Mouse (Mus musculus) forebrain, postnatal 0 days (tissue): Measurements from ENCODE around the gene Maml3. TPM values are rescaled to one million over a fixed set of nuclear protein-coding genes. Genes with fewer than 3 reads are reported as not detected.
A peak's percentile ranks its signal among the peaks of the same experiment; 100 is the strongest.

Experiments used
- ATAC-seq: fragments of 200-750 bp; cut with Nextera tagmentation; 2 replicates; pipeline ENCODE4 v1.8.0; 2017; ENCODE audit warnings: mild to moderate bottlenecking, moderate library complexity
- DNase-seq: peaks from one replicate; pipeline ENCODE4 v3.0.0-alpha.2; 2015
- H3K27ac ChIP-seq: fragments of 300-500 bp; sonication (generic); 2 replicates; pipeline ENCODE4 v1.5.1; 2014; ENCODE audit warnings: low read depth, mild to moderate bottlenecking, antibody characterized with exemption, low read length, moderate library complexity, mixed read lengths
- H3K27me3 ChIP-seq: fragments of 300-500 bp; sonication (generic); 2 replicates; pipeline ENCODE4 v1.6.1; 2014; ENCODE audit warnings: mild to moderate bottlenecking, low read length, mixed read lengths; ENCODE audit not compliant: insufficient read depth
- H3K36me3 ChIP-seq: fragments of 300-500 bp; sonication (generic); 2 replicates; pipeline ENCODE4 v1.6.1; 2014; ENCODE audit warnings: mild to moderate bottlenecking, moderate library complexity; ENCODE audit not compliant: insufficient read depth
- H3K4me1 ChIP-seq: fragments of 300-500 bp; sonication (generic); 2 replicates; pipeline ENCODE4 v1.6.1; 2014; ENCODE audit warnings: antibody characterized with exemption; ENCODE audit not compliant: insufficient read depth
- H3K4me2 ChIP-seq: fragments of 300-500 bp; sonication (generic); 2 replicates; pipeline ENCODE4 v1.6.1; 2014; ENCODE audit warnings: low read depth, mild to moderate bottlenecking, moderate library complexity
- H3K4me3 ChIP-seq: fragments of 300-500 bp; sonication (generic); 2 replicates; pipeline ENCODE4 v1.5.1; 2014; ENCODE audit warnings: low read depth, low read length, mixed read lengths
- H3K9ac ChIP-seq: fragments of 300-500 bp; sonication (generic); 2 replicates; pipeline ENCODE4 v1.6.1; 2014; ENCODE audit warnings: mild to moderate bottlenecking
- H3K9me3 ChIP-seq: fragments of 300-500 bp; sonication (generic); 2 replicates; pipeline ENCODE4 v1.6.1; 2016; ENCODE audit warnings: low read length
- CTCF ChIP-seq: sonication (generic); IDR thresholded peaks from 2 replicates; pipeline ENCODE4 v1.5.1; 2016; ENCODE audit warnings: antibody characterized with exemption, control low read depth, low read depth
- WGBS: fragments of 180-500 bp; shearing (Covaris S2); extraction: QIAGEN DNeasy Blood & Tissue Kit; methylation state at CpG from one replicate; pipeline ENCODE4 v1.1.7; 2014; 5-methylcytosine and 5-hydroxymethylcytosine counted together
- polyA plus RNA-seq: library from polyadenylated mRNA; unstranded; fragments of >200 nt; fragmentation: Nextera tagmentation; extraction: Ambion mirVana; gene quantifications from 2 replicates; pipeline ENCODE4 v1.2.1, GENCODE M21; 2015
- total RNA-seq: library from RNA; depleted of rRNA; stranded (reverse); fragments of >200 nt; gene quantifications from 2 replicates; pipeline ENCODE4 v1.2.3, GENCODE M21; 2014

The Maml3 gene
- total and polyA plus RNA-seq, 2 experiments from 2014 or later, result 3.1 to 14.9 TPM

GRCm38 (mm10) chr3:51731949-51732636 is 372.8 kb downstream of the Maml3 start:
- peaks cover 18% of the 10 kb centered on the region for H3K4me1 ChIP-seq
- no peaks in the 10 kb centered on the region for H3K27me3 ChIP-seq
- TF ChIP-seq CTCF, result no peak
- no peaks in the 10 kb centered on the region for H3K36me3 ChIP-seq
- 79% methylated on average over 16 of the region's 16 CpGs for WGBS
- DNase-seq, result no peak
- H3K4me3 ChIP-seq, result no peak overlapping the region
- H3K9ac ChIP-seq, result no peak overlapping the region
- H3K9me3 ChIP-seq, result no peaks in the 10 kb centered on the region
- no peak overlapping the region for H3K4me2 ChIP-seq
- ATAC-seq, result no peak
- no peak overlapping the region for H3K27ac ChIP-seq

GRCm38 (mm10) chr3:51730662-51731061 is 374.2 kb downstream of the Maml3 start:
- Histone ChIP-seq H3K27ac (no peak overlapping the region), H3K36me3 (no peaks in the 10 kb centered on the region), H3K4me2 (no peak overlapping the region), H3K4me1 (peaks cover 18% of the 10 kb centered on the region), H3K4me3 (no peak overlapping the region), H3K9me3 (no peaks in the 10 kb centered on the region), H3K9ac (no peak overlapping the region), H3K27me3 (no peaks in the 10 kb centered on the region)
- no peak for TF ChIP-seq CTCF
- DNase-seq (no peak), ATAC-seq (no peak)
- WGBS, result 88% methylated on average over 7 of the region's 7 CpGs

- no peak overlapping the region for H3K4me3 ChIP-seq
- 44% methylated on average over 14 of the region's 14 CpGs for WGBS
- no peaks in the 10 kb centered on the region for H3K27me3 ChIP-seq
- H3K9ac ChIP-seq, result no peak overlapping the region
- peak; percentile 58 for DNase-seq
- peak; percentile 29 for TF ChIP-seq CTCF
- peak overlapping the region; percentile 67; the same call in 1 of the 2 replicates for H3K27ac ChIP-seq
- peak; percentile 80 for ATAC-seq
- no peak overlapping the region for H3K4me2 ChIP-seq
- no peaks in the 10 kb centered on the region for H3K9me3 ChIP-seq
- peaks cover 18% of the 10 kb centered on the region for H3K4me1 ChIP-seq
- H3K36me3 ChIP-seq, result no peaks in the 10 kb centered on the region
Measured at GRCm38 (mm10) chr3:51729109-51729918, 375.6 kb downstream of the Maml3 start.

- no peak for TF ChIP-seq CTCF
- DNase-seq (no peak), ATAC-seq (no peak)
- no peaks in the 10 kb centered on the region for H3K9me3 ChIP-seq
- no peak overlapping the region for H3K4me2 ChIP-seq
- H3K4me1 ChIP-seq, result peaks cover 18% of the 10 kb centered on the region
- H3K27me3 ChIP-seq, result no peaks in the 10 kb centered on the region
- H3K4me3 ChIP-seq, result no peak overlapping the region
- H3K36me3 ChIP-seq, result no peaks in the 10 kb centered on the region
- H3K9ac ChIP-seq, result no peak overlapping the region
- 83% methylated on average over 12 of the region's 12 CpGs for WGBS
- peak overlapping the region; percentile 57; the same call in 1 of the 2 replicates for H3K27ac ChIP-seq
Measured at GRCm38 (mm10) chr3:51728456-51728855, 376.4 kb downstream of the Maml3 start.

GRCm38 (mm10) chr3:51727968-51728367 is 376.9 kb downstream of the Maml3 start:
- WGBS, result 51% methylated on average over 8 of the region's 8 CpGs

GRCm38 (mm10) chr3:51727487-51727886 is 377.4 kb downstream of the Maml3 start:
- no peak for ATAC-seq
- WGBS, result 51% methylated on average over 3 of the region's 3 CpGs
- no peak for TF ChIP-seq CTCF
- no peak overlapping the region for H3K4me2 ChIP-seq
- H3K27me3 ChIP-seq, result no peaks in the 10 kb centered on the region
- DNase-seq, result no peak
- peaks cover 18% of the 10 kb centered on the region for H3K4me1 ChIP-seq
- H3K4me3 ChIP-seq, result no peak overlapping the region
- no peaks in the 10 kb centered on the region for H3K36me3 ChIP-seq
- no peaks in the 10 kb centered on the region for H3K9me3 ChIP-seq
- H3K9ac ChIP-seq, result peak overlapping the region; percentile 19; the same call in 1 of the 2 replicates
- peak overlapping the region; percentile 57; the same call in 1 of the 2 replicates for H3K27ac ChIP-seq

More at GRCm38 (mm10) chr3:51727968-51728367, 376.9 kb downstream of the Maml3 start:
- no peak overlapping the region for H3K4me3 ChIP-seq
- no peak for TF ChIP-seq CTCF
- peaks cover 18% of the 10 kb centered on the region for H3K4me1 ChIP-seq
- no peaks in the 10 kb centered on the region for H3K36me3 ChIP-seq
- H3K4me2 ChIP-seq, result no peak overlapping the region
- no peaks in the 10 kb centered on the region for H3K27me3 ChIP-seq
- peak overlapping the region; percentile 19; the same call in 1 of the 2 replicates for H3K9ac ChIP-seq
- no peaks in the 10 kb centered on the region for H3K9me3 ChIP-seq
- DNase-seq (no peak), ATAC-seq (no peak)
- H3K27ac ChIP-seq, result peak overlapping the region; percentile 57; the same call in 1 of the 2 replicates

- Histone ChIP-seq H3K27me3 (no peaks in the 10 kb centered on the region), H3K9me3 (no peaks in the 10 kb centered on the region), H3K4me1 (peaks cover 18% of the 10 kb centered on the region), H3K4me3 (no peak overlapping the region), H3K27ac (no peak overlapping the region), H3K36me3 (no peaks in the 10 kb centered on the region), H3K4me2 (no peak overlapping the region), H3K9ac (no peak overlapping the region)
- no peak for DNase-seq
- ATAC-seq, result no peak
- TF ChIP-seq CTCF, result no peak
- 82% methylated on average over 6 of the region's 6 CpGs for WGBS
Measured at GRCm38 (mm10) chr3:51726257-51726656, 378.6 kb downstream of the Maml3 start.
